Mouse (Mus musculus) neural tube, embryonic 15.5 days (tissue): ENCODE results near the gene Ckap5. TPM values are rescaled to one million over a fixed set of nuclear protein-coding genes. Genes with fewer than 3 reads are reported as not detected.
"Not testable (repeated sequence)": the region's sequence is repeated elsewhere in the genome, so short reads cannot be mapped to it uniquely, and the experiment has no call there.

ENCODE experiments used
- ATAC-seq: fragments of 200-750 bp; cut with Nextera tagmentation; 2 replicates; pipeline ENCODE4 v1.8.0; 2017; ENCODE audit warnings: mild to moderate bottlenecking, moderate TSS enrichment, moderate library complexity; ENCODE audit not compliant: low FRiP score
- H3K27ac ChIP-seq: fragments of 300-500 bp; sonication (generic); replicated peaks from 2 replicates; pipeline ENCODE4 v1.5.1; 2015; ENCODE audit warnings: mild to moderate bottlenecking, inconsistent platforms
- H3K27me3 ChIP-seq: fragments of 300-500 bp; sonication (generic); replicated peaks from 2 replicates; pipeline ENCODE4 v1.6.1; 2015; ENCODE audit warnings: inconsistent platforms
- H3K36me3 ChIP-seq: fragments of 300-500 bp; sonication (generic); 2 replicates; pipeline ENCODE4 v1.6.1; 2015; ENCODE audit warnings: inconsistent platforms
- H3K4me1 ChIP-seq: fragments of 300-500 bp; sonication (generic); 2 replicates; pipeline ENCODE4 v1.6.1; 2015; ENCODE audit warnings: inconsistent platforms
- H3K4me2 ChIP-seq: fragments of 300-500 bp; sonication (generic); 2 replicates; pipeline ENCODE4 v1.6.1; 2015; ENCODE audit warnings: inconsistent platforms, mild to moderate bottlenecking, moderate library complexity
- H3K4me3 ChIP-seq: fragments of 300-500 bp; sonication (generic); replicated peaks from 2 replicates; pipeline ENCODE4 v1.5.1; 2015; ENCODE audit warnings: mild to moderate bottlenecking, inconsistent platforms
- H3K9ac ChIP-seq: fragments of 300-500 bp; sonication (generic); replicated peaks from 2 replicates; pipeline ENCODE4 v1.6.1; 2015; ENCODE audit warnings: mild to moderate bottlenecking, inconsistent platforms
- H3K9me3 ChIP-seq: fragments of 300-500 bp; sonication (generic); replicated peaks from 2 replicates; pipeline ENCODE4 v1.6.1; 2016; ENCODE audit warnings: inconsistent platforms
- WGBS: fragments of 180-500 bp; shearing (Covaris S2); methylation state at CpG from one replicate; pipeline ENCODE4 v1.1.7; 2015; ENCODE audit warnings: mixed read lengths; 5-methylcytosine and 5-hydroxymethylcytosine counted together
- polyA plus RNA-seq: library from polyadenylated mRNA; unstranded; fragments of >200 nt; fragmentation: Nextera tagmentation; extraction: Ambion mirVana; gene quantifications from 2 replicates; pipeline ENCODE4 v1.2.1, GENCODE M21; 2015

The Ckap5 gene
- polyA plus RNA-seq, 1 experiment from 2014 or later: 98.4 TPM

DNA sequence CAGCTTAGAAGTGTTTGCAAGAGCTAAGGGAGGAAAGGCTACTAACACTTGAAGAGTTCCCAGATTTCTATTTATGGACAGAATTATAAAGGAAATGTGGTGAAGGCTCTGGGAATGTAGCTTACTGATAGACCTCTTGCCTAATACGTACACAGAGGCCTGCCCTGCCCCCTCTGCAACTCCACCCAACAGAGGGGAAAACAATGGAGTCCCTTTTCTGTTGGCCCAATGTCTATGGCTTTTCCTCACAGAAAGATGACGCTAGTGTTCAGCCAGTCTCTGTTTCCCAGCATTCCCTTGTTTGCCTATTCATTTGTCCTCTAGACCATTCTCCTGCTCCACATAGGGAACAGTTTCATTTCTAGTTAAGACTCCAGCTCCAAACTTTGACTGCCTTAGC, 9.4 kb upstream of the Ckap5 start:
- WGBS: 9% methylated on average over 2 of the region's 2 CpGs

DNA sequence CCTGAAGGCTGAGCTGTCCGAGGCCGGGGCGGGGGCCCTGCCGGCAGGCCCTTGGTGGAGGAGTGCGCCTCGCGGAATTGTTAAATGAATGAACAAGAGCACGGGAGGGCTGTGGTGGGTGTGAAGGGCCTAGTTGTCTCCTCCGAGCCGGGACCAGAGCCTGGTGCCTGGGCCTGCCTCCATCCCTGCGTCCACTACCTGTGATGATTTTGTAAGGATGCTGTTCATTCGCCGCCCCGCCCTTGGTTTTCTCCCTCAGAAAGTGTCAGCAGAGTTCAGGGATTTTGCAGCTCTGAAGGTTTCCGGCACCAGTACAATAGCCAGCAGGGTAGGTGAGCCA, 555 bp downstream of the Ckap5 start:
- peak overlapping the region; percentile 60 for H3K4me2 ChIP-seq
- peaks cover 14% of the 10 kb centered on the region for H3K4me1 ChIP-seq
- WGBS: under 1% methylated on average over 15 of the region's 15 CpGs
- peak; percentile 82; the same call in 1 of the 2 replicates for ATAC-seq
- H3K27me3 ChIP-seq: no peaks in the 10 kb centered on the region
- peak overlapping the region; percentile 94 for H3K4me3 ChIP-seq
- H3K27ac ChIP-seq: peak overlapping the region; percentile 87
- peak overlapping the region; percentile 98 for H3K9ac ChIP-seq
- H3K9me3 ChIP-seq: no peaks in the 10 kb centered on the region
- no peaks in the 10 kb centered on the region for H3K36me3 ChIP-seq

More for the DNA sequence above, 9.4 kb upstream of the Ckap5 start:
- H3K4me2 ChIP-seq: no peak overlapping the region
- no peak overlapping the region for H3K9ac ChIP-seq
- no peak for ATAC-seq
- H3K36me3 ChIP-seq: no peaks in the 10 kb centered on the region
- H3K4me3 ChIP-seq: no peak overlapping the region
- H3K27ac ChIP-seq: no peak overlapping the region
- H3K4me1 ChIP-seq: no peaks in the 10 kb centered on the region
- H3K9me3 ChIP-seq: no peaks in the 10 kb centered on the region
- H3K27me3 ChIP-seq: no peaks in the 10 kb centered on the region

GRCm38 (mm10) chr2:91537588-91538205, 11.1 kb downstream of the Ckap5 start:
- no peaks in the 10 kb centered on the region for H3K27me3 ChIP-seq
- no peaks in the 10 kb centered on the region for H3K9me3 ChIP-seq
- peak overlapping the region; percentile 55 for H3K4me2 ChIP-seq
- peak overlapping the region; percentile 29 for H3K27ac ChIP-seq
- no peaks in the 10 kb centered on the region for H3K36me3 ChIP-seq
- ATAC-seq: peak; percentile 86
- H3K9ac ChIP-seq: 0 out of 2 replicates have a peak overlapping the region, but pooled peaks have one; percentile 8
- WGBS: 4% methylated on average over 17 of the region's 17 CpGs
- H3K4me3 ChIP-seq: peak overlapping the region; percentile 36
- H3K4me1 ChIP-seq: peaks cover 14% of the 10 kb centered on the region

GRCm38 (mm10) chr2:91568125-91568524, 41.6 kb downstream of the Ckap5 start:
- no peak overlapping the region for H3K4me3 ChIP-seq
- H3K4me1 ChIP-seq: no peaks in the 10 kb centered on the region
- H3K9me3 ChIP-seq: no peaks in the 10 kb centered on the region
- no peaks in the 10 kb centered on the region for H3K27me3 ChIP-seq
- WGBS: 96% methylated on average over 2 of the region's 2 CpGs
- H3K9ac ChIP-seq: no peak overlapping the region
- H3K27ac ChIP-seq: no peak overlapping the region
- H3K4me2 ChIP-seq: no peak overlapping the region
- H3K36me3 ChIP-seq: peaks cover 72% of the 10 kb centered on the region
- ATAC-seq: no peak

GRCm38 (mm10) chr2:91580894-91581293, 54.3 kb downstream of the Ckap5 start:
- ATAC-seq: no peak

GRCm38 (mm10) chr2:91586242-91586641, 59.7 kb downstream of the Ckap5 start:
- Histone ChIP-seq H3K9me3 (no peaks in the 10 kb centered on the region), H3K27ac (no peak overlapping the region), H3K27me3 (no peaks in the 10 kb centered on the region), H3K4me1 (no peaks in the 10 kb centered on the region), H3K4me3 (no peak overlapping the region), H3K36me3 (peaks cover 58% of the 10 kb centered on the region), H3K4me2 (no peak overlapping the region), H3K9ac (no peak overlapping the region)
- ATAC-seq: no peak
- 91% methylated on average over 1 of the region's 1 CpGs for WGBS

More at GRCm38 (mm10) chr2:91580894-91581293, 54.3 kb downstream of the Ckap5 start:
- Histone ChIP-seq H3K9me3 (no peaks in the 10 kb centered on the region), H3K36me3 (peaks cover 65% of the 10 kb centered on the region), H3K9ac (no peak overlapping the region), H3K4me1 (no peaks in the 10 kb centered on the region), H3K27me3 (no peaks in the 10 kb centered on the region), H3K4me3 (no peak overlapping the region), H3K27ac (0 out of 2 replicates have a peak overlapping the region, but pooled peaks have one; percentile 34), H3K4me2 (no peak overlapping the region)
- WGBS: 84% methylated on average over 1 of the region's 1 CpGs

DNA sequence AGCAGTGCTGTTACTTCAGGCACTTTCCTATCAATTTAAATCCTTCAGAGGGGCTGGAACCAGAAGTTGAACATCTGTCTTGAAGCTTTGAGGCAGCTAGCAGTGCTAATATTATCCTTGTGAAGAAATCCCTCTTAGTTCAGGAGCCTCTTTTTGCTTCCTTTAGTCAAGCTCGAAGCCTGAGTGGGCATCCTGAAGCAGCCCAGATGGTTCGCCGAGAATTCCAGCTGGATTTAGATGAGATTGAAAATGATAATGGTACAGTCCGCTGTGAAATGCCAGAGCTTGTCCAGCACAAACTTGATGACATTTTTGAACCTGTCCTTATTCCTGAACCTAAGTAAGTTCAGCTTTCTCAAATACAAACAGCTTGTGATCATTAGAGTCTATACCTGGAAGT, 73.9 kb downstream of the Ckap5 start:
- H3K4me2 ChIP-seq: no peak overlapping the region
- no peaks in the 10 kb centered on the region for H3K4me1 ChIP-seq
- no peak for ATAC-seq
- H3K36me3 ChIP-seq: peaks cover 78% of the 10 kb centered on the region
- no peak overlapping the region for H3K9ac ChIP-seq
- no peaks in the 10 kb centered on the region for H3K9me3 ChIP-seq
- no peak overlapping the region for H3K27ac ChIP-seq
- WGBS: 93% methylated on average over 4 of the region's 4 CpGs
- H3K4me3 ChIP-seq: no peak overlapping the region
- no peaks in the 10 kb centered on the region for H3K27me3 ChIP-seq

DNA sequence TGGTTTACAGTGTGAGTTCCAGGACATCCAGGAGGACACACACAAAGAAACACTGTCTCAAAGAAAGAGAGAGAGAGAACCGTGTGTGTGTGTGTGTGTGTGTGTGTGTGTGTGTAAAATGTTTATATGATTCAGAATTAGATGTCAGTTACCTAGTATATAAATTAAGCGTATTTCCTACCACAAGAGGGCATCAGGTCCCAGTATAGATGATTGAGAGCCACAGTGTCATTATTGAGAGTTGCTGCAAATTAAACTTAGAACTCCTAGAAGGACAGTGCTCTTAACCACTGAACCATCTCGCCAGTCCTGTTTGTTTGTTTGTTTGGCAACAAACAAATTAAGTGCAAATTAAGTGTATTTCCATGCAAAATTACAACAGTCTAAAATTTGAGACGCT, 75.8 kb downstream of the Ckap5 start:
- no peaks in the 10 kb centered on the region for H3K9me3 ChIP-seq
- no peak overlapping the region for H3K4me2 ChIP-seq
- peaks cover 76% of the 10 kb centered on the region for H3K36me3 ChIP-seq
- H3K4me1 ChIP-seq: no peaks in the 10 kb centered on the region
- no peak for ATAC-seq
- no peaks in the 10 kb centered on the region for H3K27me3 ChIP-seq
- no peak overlapping the region for H3K27ac ChIP-seq
- WGBS: 96% methylated on average over 4 of the region's 4 CpGs
- no peak overlapping the region for H3K4me3 ChIP-seq
- H3K9ac ChIP-seq: no peak overlapping the region

GRCm38 (mm10) chr2:91609370-91609769, 82.8 kb downstream of the Ckap5 start:
- H3K36me3 ChIP-seq: peaks cover 63% of the 10 kb centered on the region
- H3K4me2 ChIP-seq, H3K9me3 ChIP-seq, H3K27me3 ChIP-seq, H3K4me3 ChIP-seq, H3K4me1 ChIP-seq, H3K27ac ChIP-seq, H3K9ac ChIP-seq, ATAC-seq: not testable (repeated sequence)

DNA sequence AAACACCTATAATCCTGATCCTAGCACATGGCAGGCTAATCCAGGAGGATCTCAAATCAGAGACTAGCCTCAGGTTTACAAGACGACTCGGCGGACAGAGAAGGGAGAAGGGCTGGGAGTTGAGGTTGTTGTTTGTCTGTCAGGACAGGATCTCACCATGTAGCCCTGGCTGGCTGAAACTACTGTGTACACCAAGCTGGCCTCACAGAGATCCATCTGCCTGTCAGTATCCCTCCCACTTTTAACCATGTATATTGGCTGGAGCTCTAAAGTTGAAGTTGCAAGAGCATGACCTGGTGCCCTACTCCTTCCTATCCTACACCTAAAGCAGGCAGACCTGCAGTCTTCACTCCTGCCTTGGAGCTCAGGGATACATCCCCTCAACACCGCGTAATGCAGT, 95.8 kb downstream of the Ckap5 start:
- 94% methylated on average over 5 of the region's 5 CpGs for WGBS
- no peaks in the 10 kb centered on the region for H3K27me3 ChIP-seq
- H3K27ac ChIP-seq: no peak overlapping the region
- H3K4me2 ChIP-seq: no peak overlapping the region
- ATAC-seq: no peak
- no peak overlapping the region for H3K4me3 ChIP-seq
- H3K4me1 ChIP-seq: no peaks in the 10 kb centered on the region
- H3K9ac ChIP-seq: no peak overlapping the region
- no peaks in the 10 kb centered on the region for H3K9me3 ChIP-seq
- H3K36me3 ChIP-seq: peaks cover 59% of the 10 kb centered on the region

- H3K36me3 ChIP-seq: peaks cover 49% of the 10 kb centered on the region
- H3K27me3 ChIP-seq, ATAC-seq, H3K9ac ChIP-seq, H3K4me3 ChIP-seq, H3K4me2 ChIP-seq, H3K9me3 ChIP-seq, H3K27ac ChIP-seq, H3K4me1 ChIP-seq: not testable (repeated sequence)
- 96% methylated on average over 7 of the region's 7 CpGs for WGBS
Measured at GRCm38 (mm10) chr2:91623366-91623765, 96.8 kb downstream of the Ckap5 start.

DNA sequence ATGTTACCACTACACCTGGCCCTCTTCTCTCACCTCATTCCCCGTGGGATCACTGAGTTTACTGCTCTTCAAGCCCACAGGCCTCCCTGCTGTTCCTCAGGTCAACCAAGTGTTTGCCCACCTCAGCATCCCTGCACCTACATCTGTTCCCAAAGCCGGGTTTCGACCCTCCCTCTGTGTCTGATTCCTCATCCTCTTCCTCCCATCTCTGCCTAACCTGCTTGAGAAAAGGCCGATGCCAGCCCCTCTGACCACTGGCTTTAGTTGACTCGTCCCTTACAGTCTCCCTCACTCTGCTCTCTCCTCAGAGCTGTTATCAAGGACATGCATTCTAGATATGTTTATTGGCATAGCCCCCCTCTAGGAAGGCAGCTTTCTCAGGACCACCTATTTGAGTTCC, 100.9 kb downstream of the Ckap5 start:
- H3K27me3 ChIP-seq: no peaks in the 10 kb centered on the region
- no peaks in the 10 kb centered on the region for H3K9me3 ChIP-seq
- WGBS: 76% methylated on average over 5 of the region's 5 CpGs
- H3K4me2 ChIP-seq: no peak overlapping the region
- peaks cover 11% of the 10 kb centered on the region for H3K36me3 ChIP-seq
- no peaks in the 10 kb centered on the region for H3K4me1 ChIP-seq
- H3K9ac ChIP-seq: no peak overlapping the region
- H3K27ac ChIP-seq: no peak overlapping the region
- no peak overlapping the region for H3K4me3 ChIP-seq
- ATAC-seq: no peak
